Mouse (Mus musculus): ENCODE measurements around the gene Ephx3. TPM values are rescaled to one million over a fixed set of nuclear protein-coding genes. Genes with fewer than 3 reads are reported as not detected.

Ephx3 gene
- total RNA-seq, 1 experiment from 2014 or later = not detected

Other genes with a start within 250 kb of the Ephx3 start
- 45.7 to 57.2 TPM (median 48.0 TPM) in 3 replicates for gene Rrp1b, start 153.4 kb downstream of the Ephx3 start, total RNA-seq (2017)
- not detected in 3 replicates for gene Hsf2bp, start 153.2 kb downstream of the Ephx3 start, total RNA-seq (2017)
- not detected in 3 replicates for gene Notch3, start 22.7 kb downstream of the Ephx3 start, total RNA-seq (2017)
- gene Brd4, start 95.2 kb upstream of the Ephx3 start, total RNA-seq (2017) = 35.0 to 93.9 TPM (median 47.1 TPM) in 3 replicates
- 203 to 241 TPM (median 213 TPM) in 3 replicates for gene Akap8, start 131.7 kb upstream of the Ephx3 start, total RNA-seq (2017)
- gene Akap8l, start 161.1 kb upstream of the Ephx3 start, total RNA-seq (2017) = 111 to 195 TPM (median 157 TPM) in 3 replicates
- 3.1 to 11.8 TPM (median 6.5 TPM) in 3 replicates for gene Wiz, start 199.9 kb upstream of the Ephx3 start, total RNA-seq (2017)
- 48.3 to 120 TPM (median 73.9 TPM) in 3 replicates for gene Rasal3, start 214.0 kb upstream of the Ephx3 start, total RNA-seq (2017)
- gene Pglyrp2, start 234.6 kb upstream of the Ephx3 start, total RNA-seq (2017) = 7.1 to 34.0 TPM (median 12.8 TPM) in 3 replicates